ENCODE assay signal across 11 mouse cellular contexts in the genomic region with DNA sequence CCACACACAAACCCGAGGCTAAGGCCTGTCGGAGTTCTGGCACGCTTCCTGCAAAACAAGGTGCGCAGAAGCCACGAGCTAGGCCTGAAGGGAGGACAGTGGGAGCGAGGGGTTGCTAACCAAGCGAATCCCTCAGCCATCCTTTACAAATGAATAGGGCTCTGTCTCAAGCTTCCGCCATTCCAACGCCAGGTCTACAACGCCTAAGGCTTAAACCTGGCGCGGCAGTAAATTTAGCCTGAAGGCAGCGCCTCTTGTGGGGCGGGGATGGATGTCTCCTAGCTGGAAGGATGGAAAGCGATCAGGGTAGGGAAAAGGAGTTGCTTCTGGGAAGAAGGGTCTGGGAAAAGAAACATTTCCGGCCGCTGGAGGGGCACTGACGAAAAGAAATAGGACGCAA.
A peak's percentile ranks its signal among the peaks of the same experiment; 100 is the strongest.
DNase-seq lines count a peak whose midpoint lies in the region; ATAC-seq and TF ChIP-seq lines count a peak whose summit lies in the region.
"Had no signal": no experiment of that assay in that cellular context is flagged by ENCODE, and none has a peak within 500 bp of the region (broad histone marks: within the 10 kb centered on the region; RNA-seq: fewer than 3 reads in every experiment).

No protein-coding gene starts in this region.

- H3K9me3 ChIP-seq in heart, embryonic 15.5 days (replicated peaks) = no peaks in the 10 kb centered on the region
- no peaks in the 10 kb centered on the region for H3K9me3 ChIP-seq in hindbrain, embryonic 14.5 days (ENCODE audit: control insufficient read depth, low read length)
- no peaks in the 10 kb centered on the region for H3K9me3 ChIP-seq in midbrain, embryonic 14.5 days (ENCODE audit: control insufficient read depth, low read length)
- H3K9me3 ChIP-seq: embryonic facial prominence, embryonic 15.5 days; stomach, embryonic 15.5 days had no signal

- TF ChIP-seq CTCF in gastrocnemius, adult 2 months (IDR thresholded peaks at IDR 0.05) = no peak

- no peak overlapping the region for H3K4me3 ChIP-seq in heart, embryonic 15.5 days
- H3K4me3 ChIP-seq in hindbrain, embryonic 14.5 days (replicated peaks; ENCODE audit: low read length) = no peak overlapping the region
- no peak overlapping the region for H3K4me3 ChIP-seq in midbrain, embryonic 14.5 days (replicated peaks; ENCODE audit: low read depth, low read length)
- no peak overlapping the region for H3K4me3 ChIP-seq in gastrocnemius, adult 2 months

- H3K4me1 ChIP-seq in heart, embryonic 15.5 days (replicated peaks) = peaks cover 25% of the 10 kb centered on the region
- peaks cover 44% of the 10 kb centered on the region for H3K4me1 ChIP-seq in hindbrain, embryonic 14.5 days (replicated peaks; ENCODE audit: control insufficient read depth, insufficient read depth, low read length)
- peaks cover 30% of the 10 kb centered on the region for H3K4me1 ChIP-seq in midbrain, embryonic 14.5 days (ENCODE audit: control insufficient read depth, insufficient read depth, low read length)

- H3K36me3 ChIP-seq in heart, embryonic 15.5 days = no peaks in the 10 kb centered on the region
- no peaks in the 10 kb centered on the region for H3K36me3 ChIP-seq in hindbrain, embryonic 14.5 days (replicated peaks; ENCODE audit: control insufficient read depth, insufficient read depth)
- no peaks in the 10 kb centered on the region for H3K36me3 ChIP-seq in midbrain, embryonic 14.5 days (ENCODE audit: control insufficient read depth, insufficient read depth, low read length)
- H3K36me3 ChIP-seq: embryonic facial prominence, embryonic 15.5 days; stomach, embryonic 15.5 days had no signal

- H3K9ac ChIP-seq in heart, embryonic 15.5 days = no peak overlapping the region
- no peak overlapping the region for H3K9ac ChIP-seq in hindbrain, embryonic 14.5 days
- no peak overlapping the region for H3K9ac ChIP-seq in midbrain, embryonic 14.5 days (replicated peaks; ENCODE audit: low read length)
- H3K9ac ChIP-seq: embryonic facial prominence, embryonic 15.5 days; stomach, embryonic 15.5 days had no signal

- ATAC-seq in heart, embryonic 15.5 days (replicated peaks; ENCODE audit: insufficient number of reproducible peaks, insufficient read depth, low FRiP score, low read depth) = no peak
- ATAC-seq in hindbrain, embryonic 14.5 days (ENCODE audit: low FRiP score) = no peak
- ATAC-seq in midbrain, embryonic 14.5 days (ENCODE audit: low FRiP score, low TSS enrichment) = no peak

- WGBS in heart, embryonic 15.5 days = 35% methylated on average over 19 of the region's 19 CpGs
- WGBS in hindbrain, embryonic 14.5 days = 7% methylated on average over 19 of the region's 19 CpGs
- WGBS in midbrain, embryonic 14.5 days = 12% methylated on average over 19 of the region's 19 CpGs

- no peak overlapping the region for H3K27ac ChIP-seq in heart, embryonic 15.5 days
- no peak overlapping the region for H3K27ac ChIP-seq in hindbrain, embryonic 14.5 days
- H3K27ac ChIP-seq in midbrain, embryonic 14.5 days (replicated peaks; ENCODE audit: low read depth, low read length) = peak overlapping the region; percentile 68; the same call in 1 of the 2 replicates
- H3K27ac ChIP-seq in gastrocnemius, adult 2 months = no peak overlapping the region
- H3K27ac ChIP-seq: stomach, embryonic 15.5 days had no signal

- no peak for DNase-seq in heart, postnatal 36 days
- peak; percentile 56 for DNase-seq in embryo, embryonic 10.5 days (ENCODE audit: low spot score)
- no peak for DNase-seq in hindbrain, embryonic 14.5 days (ENCODE audit: low spot score)
- peak; percentile 71 for DNase-seq in midbrain, embryonic 14.5 days
- DNase-seq in left cerebral cortex, postnatal 14 days (ENCODE audit: low spot score in 2 of 2) = no peak
- no peak for DNase-seq in adipocyte (ENCODE audit: low spot score)
- DNase-seq in gastrocnemius, adult 2 months = no peak
- DNase-seq: adrenal gland, postnatal 14 days had no signal

- intact Hi-C loops in heart, postnatal 36 days (cut with DNase I) = loop anchor here (5.0 to 10.0 kb wide), 3 partner anchors 335 to 578 kb away; no protein-coding TSS in a partner anchor
- intact Hi-C loops in left cerebral cortex, postnatal 14 days (cut with DNase I) = loop anchor here (5.0 to 10.0 kb wide), 3 partner anchors 67 to 195 kb away; no protein-coding TSS in a partner anchor
- intact Hi-C loops in gastrocnemius, adult 2 months (cut with DNase I) = loop anchor here (2.0 to 10.0 kb wide), 4 partner anchors 53 to 365 kb away; no protein-coding TSS in a partner anchor

- peak overlapping the region; percentile 81; the same call in 1 of the 2 replicates for H3K4me2 ChIP-seq in heart, embryonic 15.5 days
- H3K4me2 ChIP-seq in hindbrain, embryonic 14.5 days (replicated peaks) = peak overlapping the region; percentile 59
- peak overlapping the region; percentile 58 for H3K4me2 ChIP-seq in midbrain, embryonic 14.5 days (ENCODE audit: low read length)

- peaks cover 47% of the 10 kb centered on the region for H3K27me3 ChIP-seq in heart, embryonic 15.5 days
- peaks cover 72% of the 10 kb centered on the region for H3K27me3 ChIP-seq in hindbrain, embryonic 14.5 days (ENCODE audit: control insufficient read depth, insufficient read depth, low read length)
- peaks cover 8% of the 10 kb centered on the region for H3K27me3 ChIP-seq in midbrain, embryonic 14.5 days (ENCODE audit: control insufficient read depth, insufficient read depth, low read length)

Comparison
In these comparisons a context has a peak if more than half of its experiments do, and no peak if none do; other contexts are left out.
1. DNase-seq: peak in embryo, embryonic 10.5 days (single experiment) and midbrain, embryonic 14.5 days (single experiment); none in heart, postnatal 36 days (0 of 2), hindbrain, embryonic 14.5 days (single experiment), left cerebral cortex, postnatal 14 days (0 of 2), adipocyte (single experiment) and gastrocnemius, adult 2 months (single experiment).
2. Peak in every context shown above with its lines, with median percentiles within 50 percentile points of each other: H3K4me2 ChIP-seq.